Mouse (Mus musculus) ovary, postnatal 36 days (tissue): ENCODE measurements at regions not wholly inside any gene's neighbourhood (a gene's known extent, or its start where the extent isn't known, plus 50 kb on each side); places are given as distances from the start of the nearest gene placed in this dataset.

Experiments used
- DNase-seq: peaks from one replicate; pipeline ENCODE4 v3.0.0; 2022; ENCODE audit warnings: low spot score, mixed read lengths

DNA sequence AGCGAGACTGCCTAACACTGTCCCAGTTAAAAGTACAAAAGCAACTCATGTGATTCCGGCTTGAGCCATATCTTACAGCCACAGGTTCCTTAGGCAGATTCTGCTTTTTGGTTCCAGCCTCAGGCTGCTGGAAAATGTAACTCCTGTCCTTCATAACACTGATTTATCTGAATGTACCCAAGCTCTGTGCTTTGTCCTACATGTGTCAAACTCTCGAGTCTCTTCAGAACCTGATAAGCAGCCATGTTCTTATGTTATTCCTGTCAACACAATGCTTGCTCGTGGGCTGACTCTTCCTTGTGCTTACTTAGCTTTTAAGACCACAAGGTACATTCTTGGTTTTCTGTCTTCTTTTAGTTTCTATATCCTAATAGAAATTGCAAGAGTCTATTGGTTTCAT is 556.3 kb downstream of the Adgrl2 start:
- no peak for DNase-seq

DNA sequence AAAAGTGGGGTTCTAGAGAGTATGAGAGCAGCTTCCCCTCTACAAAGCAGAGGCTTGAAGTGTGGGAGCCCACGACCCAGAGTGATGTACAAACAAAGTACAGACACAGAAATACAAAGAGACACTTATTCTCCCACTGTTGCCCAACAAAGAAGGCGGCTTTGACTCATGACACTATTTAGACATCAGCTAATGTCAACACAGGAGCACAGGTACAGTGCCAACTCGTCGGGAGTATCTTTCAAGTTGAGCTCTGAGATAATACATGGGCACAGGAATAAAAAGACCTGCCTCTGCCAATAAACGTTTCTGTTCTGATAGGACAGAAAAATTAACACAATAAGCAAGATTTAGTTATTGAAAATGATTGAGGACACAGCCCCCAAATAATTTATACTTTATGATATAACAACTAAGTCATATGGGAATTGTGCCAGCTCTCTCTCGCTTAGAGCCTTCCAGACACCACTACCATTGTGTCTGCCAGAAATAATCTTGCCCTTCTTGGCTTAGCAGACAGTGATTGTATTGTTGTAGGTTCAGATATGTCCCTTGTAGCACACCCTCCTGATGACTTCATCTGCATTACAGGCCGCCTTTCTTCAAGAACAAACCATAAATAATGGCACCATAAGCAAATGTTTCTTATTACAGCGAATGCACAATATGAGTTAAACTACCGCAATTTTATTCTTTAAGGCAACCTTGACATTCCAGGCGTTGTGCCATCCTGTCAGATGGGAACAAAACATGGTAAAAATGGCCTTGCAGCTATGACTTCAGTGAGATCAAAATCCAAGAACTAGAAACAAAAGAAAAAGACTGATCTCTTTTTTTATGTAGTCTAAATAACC is 561.1 kb downstream of the Adgrl2 start:
- no peak for DNase-seq

DNA sequence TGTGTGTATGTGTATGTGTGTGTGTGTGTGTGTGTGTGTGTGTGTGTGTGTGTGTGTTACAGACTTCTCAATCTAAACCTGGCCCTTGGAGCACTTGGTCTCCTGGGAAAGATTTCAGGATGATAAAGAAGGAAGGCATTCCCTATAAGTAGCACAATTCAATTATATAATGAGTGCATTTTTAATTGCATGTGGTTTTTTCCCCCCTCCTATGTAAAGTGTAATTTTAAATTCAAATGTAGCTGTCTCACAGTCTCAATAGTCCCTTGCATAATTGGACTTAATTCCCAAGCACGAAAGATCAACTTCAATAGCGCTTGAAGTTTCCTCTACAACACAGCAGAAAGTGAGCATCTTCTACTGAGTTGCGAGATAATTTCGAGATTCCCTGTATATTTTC is 566.3 kb downstream of the Adgrl2 start:
- DNase-seq: no peak

DNA sequence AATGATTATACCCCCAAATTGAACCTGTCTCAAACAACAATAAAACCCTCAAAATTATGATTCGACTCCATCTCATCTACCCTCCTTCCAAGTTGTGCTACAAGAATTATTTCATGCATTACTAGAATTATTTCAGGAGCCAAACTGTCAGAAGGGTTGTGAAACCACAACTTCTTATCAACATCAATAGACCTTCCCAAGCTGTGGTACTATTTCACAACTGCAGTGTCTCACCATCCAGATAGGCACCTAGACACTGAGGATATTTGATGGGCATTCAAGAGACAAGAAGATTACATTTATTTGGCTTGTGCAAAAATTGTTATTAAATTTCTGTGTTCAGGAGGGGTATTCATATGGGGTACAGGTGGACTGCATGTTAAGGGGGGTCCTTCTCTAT is 567.0 kb downstream of the Adgrl2 start:
- no peak for DNase-seq

DNA sequence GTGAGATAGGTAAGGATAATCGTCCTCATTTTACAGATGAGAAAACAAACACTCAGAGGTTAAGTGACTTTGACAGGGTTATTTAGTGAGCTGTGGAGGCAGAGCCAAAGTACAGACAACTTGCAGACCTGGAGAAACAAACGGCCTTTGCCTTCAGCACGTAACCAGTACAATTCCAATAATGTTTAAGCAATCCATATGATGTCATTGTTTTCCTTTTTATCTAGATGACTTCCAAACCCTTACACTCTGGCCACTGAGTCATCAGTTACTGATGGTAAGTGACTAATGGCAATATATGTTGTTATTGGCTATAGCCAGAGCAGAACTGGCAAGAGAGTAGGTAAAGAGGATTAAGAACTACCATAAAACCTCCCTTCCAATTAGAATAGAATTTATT is 567.6 kb downstream of the Adgrl2 start:
- DNase-seq: no peak

DNA sequence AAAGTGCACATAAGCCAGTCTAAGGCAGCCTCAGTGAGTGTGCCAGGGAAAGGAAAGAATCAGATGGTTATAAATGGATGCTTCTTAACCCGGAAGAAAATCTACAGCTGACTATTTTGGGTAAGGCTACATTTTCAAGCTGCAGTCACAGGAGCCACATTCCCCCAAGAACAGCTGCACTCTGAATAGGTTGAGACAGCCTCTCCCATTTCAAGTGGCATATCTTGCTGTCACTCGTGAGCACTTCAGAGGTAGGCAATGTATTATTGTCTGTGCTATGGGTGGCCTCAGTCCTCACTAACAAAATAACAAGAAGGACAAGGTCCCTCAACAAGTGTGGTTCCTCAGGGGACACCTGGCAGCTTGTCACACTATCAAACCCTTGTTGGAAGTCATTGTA is 568.1 kb downstream of the Adgrl2 start:
- DNase-seq: no peak

DNA sequence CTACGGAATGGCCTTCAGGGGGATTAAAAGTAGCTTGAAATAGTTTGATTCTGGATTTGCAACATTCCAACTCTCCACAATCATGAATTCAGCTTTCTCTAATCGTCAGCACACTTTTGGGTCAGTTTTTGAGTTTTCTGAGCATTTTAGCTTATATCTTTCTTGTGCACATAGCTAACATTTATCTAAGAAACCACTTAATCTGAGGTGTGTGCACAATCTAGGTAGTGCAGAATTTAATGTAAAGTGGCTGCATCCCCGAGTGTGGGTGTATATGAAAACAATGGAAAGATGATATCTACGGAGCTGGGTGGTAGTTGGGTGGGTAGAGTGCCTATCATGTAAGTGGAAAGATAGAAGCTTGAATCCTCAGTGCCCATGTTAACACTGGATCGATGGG is 570.1 kb downstream of the Adgrl2 start:
- DNase-seq: no peak

DNA sequence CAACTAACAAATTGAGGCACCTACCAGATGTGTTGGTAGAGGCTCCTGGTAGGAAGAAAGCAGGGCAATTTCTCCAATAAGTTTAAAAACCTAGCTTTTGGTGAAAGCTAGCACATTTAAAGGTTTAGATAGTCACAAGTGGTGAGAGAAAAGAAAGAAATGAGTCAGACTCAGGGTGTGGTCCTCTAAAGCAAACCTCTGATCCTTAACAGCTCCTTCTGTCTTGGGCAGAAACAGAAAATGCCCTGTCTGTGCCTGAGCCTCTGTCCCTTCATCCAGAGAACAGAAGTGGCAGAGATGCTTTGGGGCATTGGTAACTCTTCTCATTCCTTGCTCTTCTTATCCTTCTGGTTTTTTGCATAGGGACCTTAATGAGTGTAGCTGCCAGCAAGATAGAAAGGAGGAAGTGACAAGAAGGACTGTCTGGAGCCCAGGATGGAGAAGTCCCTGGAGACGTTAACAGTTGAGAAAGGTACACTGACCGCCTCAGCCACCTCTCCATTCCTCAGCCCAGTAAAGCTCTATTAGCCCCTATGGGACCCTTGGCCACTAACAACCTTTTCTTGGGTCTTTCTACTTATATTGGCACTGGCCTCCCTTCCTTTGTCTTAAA is 570.8 kb downstream of the Adgrl2 start:
- DNase-seq: no peak

DNA sequence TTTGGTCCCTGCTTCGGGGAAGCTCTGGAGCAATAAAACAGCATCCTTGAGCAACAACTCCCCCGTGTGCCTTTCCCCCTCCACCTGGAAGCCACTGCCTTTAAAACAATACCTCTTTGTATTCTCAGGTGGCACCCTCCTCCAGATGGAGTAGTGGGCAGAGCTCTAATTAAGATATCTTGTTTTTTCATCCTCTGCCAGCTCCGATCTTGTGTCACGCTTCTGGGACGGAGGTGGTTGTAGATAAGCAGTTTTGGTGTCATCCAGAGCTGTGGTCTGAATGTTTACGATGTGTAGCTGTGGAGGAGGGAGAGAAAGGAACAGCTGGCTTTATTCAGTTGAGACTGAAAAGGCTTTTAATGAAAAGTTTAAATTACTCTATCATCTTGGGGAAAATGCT is 572.3 kb downstream of the Adgrl2 start:
- no peak for DNase-seq

DNA sequence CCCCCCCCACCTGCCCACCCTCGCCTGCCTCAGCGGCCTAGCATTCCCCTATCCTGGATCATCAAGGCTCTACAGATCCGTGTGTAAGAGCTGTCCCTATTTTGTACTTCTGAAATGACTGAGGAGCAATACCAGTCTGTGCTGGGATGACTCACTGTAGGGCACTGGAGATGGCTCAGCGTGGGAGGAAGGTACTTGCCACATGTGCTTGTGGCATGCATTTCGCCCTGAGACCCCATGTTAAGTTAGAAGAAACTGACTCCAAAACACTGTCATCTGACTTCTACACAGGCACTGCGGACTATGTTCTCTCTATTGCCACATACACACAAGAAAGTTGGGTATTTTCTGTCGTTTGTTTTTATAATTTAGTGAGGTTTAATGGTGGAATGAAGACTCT is 574.9 kb downstream of the Adgrl2 start:
- DNase-seq: no peak

DNA sequence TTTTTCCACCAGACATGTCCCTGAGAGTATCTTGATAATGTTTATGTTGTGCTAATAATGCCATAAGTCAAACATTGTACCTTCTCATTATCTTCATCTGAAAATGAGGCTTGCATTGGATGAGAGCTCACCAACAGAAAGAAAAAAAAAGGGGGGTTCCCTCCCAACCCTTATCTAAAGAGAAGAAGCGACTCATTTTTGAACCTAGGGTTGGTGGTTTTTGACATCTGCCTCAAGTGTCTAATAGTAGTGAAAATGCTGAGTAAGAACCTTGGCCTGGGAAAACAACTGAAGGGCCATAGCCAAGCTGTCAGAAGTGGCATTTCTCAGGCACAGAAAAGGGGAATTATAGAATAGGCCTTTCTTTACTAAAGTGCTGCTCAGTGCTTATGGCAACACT is 577.3 kb downstream of the Adgrl2 start:
- DNase-seq: no peak

DNA sequence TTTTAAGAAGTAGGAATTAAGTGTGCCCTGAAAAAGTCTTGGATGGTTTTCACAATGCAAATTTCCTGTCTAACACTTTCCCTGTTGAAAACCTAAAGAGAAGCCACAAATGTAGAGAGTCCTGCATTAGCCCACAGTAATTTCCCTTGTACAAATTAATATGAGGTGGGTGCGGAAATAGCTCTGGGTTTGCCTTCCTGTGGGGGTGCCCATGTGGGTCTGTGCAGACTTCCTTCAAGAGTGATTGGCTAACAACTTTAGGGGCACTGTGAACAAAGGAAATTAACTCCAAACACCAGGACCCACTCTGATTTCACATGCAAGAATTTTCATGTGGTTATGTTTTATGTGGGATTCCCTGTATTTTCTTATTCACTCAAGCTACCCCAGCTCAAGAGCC is 578.2 kb downstream of the Adgrl2 start:
- no peak for DNase-seq

DNA sequence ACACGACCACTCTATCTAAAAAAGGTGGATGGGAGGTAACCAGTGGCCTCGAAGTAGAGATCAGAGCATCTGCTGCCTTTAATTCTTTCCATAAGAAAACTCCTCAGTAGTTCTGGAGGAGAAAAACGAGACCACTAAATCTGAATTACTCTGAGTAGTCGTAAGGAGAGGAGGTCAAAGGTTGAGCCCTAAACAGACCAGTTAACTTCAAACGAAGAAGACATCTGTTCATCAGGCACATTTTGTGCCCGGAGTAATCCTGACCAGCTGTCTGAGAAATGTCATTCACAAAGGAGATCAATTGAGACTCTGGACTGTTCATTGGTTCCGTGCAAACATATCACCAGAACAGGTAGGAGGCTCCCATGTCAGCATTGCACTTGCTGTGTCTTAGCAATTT is 592.0 kb downstream of the Adgrl2 start:
- no peak for DNase-seq

DNA sequence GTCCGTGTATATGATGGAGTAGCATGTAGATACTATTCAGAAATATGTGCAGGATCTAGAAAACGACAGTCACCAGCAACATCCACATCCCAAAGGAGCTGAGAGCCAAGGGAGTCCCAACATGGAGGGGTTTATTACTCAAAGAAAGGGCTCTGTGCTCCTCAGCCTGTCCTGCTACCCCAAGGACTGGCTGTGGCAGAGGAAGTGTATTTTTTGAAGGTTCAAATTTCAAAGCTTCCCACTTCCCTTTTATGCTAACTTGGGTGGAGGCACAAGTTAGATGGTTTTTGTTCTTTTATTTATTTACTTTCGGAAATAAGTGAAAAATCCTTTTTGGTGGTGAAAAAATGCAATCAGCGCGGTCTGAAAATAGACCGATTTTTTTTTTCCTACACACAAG is 602.8 kb downstream of the Adgrl2 start:
- DNase-seq: no peak

DNA sequence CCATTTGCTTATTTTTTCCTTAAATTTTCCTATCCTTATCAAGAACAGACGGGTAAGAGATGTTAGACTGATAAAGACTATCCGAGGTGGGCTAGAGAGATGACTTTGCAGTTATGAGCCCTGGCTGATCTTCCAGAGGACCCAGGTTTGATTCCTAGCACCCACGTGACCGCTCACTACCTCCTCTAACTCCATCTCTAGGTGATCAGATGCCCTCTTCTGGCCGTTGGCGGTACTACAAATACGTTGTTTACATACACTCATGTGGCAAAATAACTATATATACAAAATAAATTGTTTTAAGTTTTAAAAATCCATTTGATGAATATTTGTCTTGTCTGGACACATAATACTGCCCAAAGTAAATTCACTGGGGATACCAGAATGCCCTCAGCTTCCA is 604.6 kb downstream of the Adgrl2 start:
- DNase-seq: no peak

DNA sequence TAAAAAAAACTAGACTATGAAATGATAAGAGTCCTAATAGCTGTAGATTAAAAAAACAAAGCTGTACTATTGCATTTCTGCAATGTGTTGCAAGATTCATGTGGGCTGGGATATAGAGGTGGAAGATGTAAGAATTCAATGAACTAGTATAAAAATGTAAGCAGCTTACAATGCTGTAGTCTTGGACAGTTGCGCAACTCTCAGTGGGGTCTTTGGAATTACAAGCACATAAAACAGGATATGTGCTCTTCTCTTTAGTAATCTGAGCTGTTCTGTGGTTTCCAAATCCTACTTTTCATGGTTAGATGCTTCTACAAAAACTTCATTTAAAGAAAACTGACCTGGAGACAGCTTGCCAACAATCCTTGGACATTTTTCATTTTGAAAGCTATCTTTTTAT is 609.3 kb downstream of the Adgrl2 start:
- DNase-seq: no peak

DNA sequence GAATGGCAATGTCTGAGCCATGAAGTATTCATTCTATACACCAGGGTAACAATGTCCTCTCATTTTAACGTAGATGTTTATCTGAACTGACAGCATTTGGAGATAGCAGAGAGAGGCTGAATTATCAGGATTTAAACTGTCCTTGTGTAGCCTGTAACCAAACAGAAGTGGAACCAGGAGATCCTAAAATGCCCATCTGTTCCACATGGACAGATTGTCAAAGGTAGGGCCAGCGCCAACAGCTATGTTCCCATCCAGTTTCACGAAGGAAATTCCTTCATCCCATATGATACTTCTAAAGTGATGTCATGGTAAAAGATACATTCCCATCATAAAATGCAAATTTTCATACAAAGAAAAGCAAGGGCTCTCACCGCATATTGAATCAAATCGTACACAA is 627.0 kb downstream of the Adgrl2 start:
- no peak for DNase-seq

DNA sequence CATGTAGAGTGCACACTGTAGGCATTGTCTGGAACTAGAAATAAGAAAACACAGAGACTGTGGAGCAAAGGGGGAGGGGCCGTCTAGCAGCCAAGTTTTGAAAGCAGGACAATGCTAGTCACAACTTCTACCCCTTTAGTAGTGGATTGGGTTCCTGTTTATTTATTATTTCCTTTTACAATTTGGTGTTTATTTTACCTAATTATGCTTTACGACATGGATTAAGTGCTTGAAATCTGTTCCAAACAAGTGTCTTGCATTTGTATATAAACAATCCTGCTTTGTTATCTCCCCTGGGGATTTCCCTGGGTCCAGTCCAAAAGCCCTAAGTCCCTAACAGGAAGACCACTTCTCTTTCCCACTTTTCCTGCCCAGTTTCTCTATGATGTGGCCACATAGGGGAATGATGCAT is 627.9 kb downstream of the Adgrl2 start:
- no peak for DNase-seq

DNA sequence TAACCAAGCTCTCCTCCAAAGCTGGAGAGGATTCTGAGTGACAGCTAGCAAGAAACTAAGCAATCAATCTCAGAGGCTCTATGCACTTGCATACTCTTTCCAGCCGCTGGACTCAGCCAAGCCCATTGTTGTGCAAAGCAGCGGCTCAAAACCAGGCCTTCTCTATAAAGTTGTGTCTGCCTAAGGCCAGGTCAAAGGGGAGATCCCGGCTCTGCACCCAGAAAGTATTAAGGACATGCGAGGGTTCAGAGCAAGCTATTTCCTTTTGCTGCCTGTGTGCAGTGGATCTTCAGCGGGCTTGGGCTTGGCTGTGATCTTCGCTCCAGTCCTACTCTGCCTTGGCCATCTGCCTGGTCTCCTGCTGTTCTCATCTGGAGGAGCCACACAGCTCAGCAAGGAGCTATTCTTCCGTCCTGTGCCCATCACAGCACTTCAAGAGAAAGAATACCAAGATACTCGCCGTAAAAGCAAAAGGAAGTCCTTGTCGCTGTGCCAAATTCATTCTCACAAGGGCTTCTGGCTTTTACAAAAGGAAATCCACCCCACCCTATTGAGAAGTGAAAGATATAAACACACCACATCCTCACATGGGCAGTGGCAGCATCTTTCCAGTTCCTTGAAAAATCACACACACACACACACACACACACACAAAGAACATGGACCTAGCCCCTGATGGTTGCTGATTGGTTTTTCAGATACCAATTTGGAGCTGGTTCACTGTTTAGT is 646.6 kb downstream of the Adgrl2 start:
- peak; percentile 35 for DNase-seq

DNA sequence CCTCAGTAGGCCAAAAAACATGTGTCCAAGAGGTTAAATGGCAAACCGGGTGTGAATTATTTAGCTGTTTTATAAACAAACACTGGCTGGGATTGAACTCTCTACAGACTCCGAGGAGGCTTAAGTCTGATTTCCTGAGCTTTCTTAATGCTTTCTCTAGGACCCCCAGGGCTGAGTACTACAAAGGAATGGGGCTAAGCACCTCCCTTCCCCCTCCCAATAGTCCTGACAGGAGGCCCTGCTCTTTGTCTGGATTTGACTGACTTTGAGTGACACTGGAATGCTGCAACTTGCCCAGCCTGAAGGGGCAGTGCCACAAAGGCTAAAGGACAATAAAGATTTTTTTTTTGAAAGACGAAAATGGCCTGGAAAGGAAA is 647.1 kb downstream of the Adgrl2 start:
- DNase-seq: no peak

DNA sequence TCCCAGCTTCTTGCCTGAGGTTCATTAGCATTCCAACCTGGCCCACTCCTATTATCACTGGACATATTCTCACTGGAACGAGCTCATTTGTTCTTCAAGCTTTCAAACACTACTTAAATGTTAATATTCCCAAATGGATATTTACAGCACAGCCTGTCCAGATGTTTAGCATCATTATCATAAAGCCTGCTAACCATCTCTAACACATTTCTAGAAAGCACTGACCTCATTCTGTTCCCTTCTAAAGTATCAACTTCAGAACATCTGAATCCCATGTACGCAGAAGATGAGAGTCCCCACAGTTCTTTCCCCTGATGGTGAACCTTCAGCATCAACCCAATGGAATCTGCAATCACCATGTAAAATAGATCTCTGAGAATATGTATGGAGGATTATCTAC is 651.1 kb downstream of the Adgrl2 start:
- DNase-seq: no peak

DNA sequence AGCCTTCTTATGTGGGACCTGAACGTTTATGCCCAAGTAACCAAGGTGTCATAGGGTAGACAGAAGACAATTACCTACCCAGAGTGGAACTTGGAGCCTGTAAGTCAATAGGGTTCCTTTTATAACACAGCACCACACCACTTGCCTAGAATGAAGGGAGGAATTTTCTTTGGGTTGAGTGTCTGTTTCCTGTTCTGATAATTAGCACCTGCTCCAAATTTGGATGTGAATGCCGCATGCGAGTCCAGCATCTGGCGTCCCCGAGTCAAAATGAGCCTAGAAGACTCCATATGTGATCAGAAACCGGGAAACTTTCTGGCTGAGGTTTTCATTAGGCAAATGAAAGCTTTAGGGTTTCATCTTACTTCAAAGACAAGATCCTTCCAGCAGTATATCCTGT is 653.7 kb downstream of the Adgrl2 start:
- no peak for DNase-seq

DNA sequence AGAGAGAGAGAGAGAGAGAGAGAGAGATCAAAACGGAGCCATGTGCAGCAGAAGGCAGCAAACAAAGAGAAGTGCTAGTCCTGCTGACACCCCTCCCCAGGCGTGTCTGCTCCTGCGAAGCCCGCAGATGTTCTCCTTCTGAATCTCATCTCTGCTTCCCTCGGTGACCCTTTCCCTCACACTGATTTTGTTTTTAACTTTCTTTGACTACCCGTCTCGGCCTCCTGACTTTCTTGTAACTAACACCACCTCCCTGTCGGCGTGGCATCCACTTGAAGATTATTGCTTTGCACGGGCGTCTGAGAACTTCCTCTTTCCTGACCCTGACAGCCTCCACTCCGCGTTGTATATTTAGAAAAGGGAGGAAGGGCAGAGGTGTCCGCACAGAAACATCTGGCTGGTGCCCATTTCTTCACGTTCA is 654.3 kb downstream of the Adgrl2 start:
- DNase-seq: no peak
